Mouse (Mus musculus): ENCODE data around the gene Doc2b. TPM values are rescaled to one million over a fixed set of nuclear protein-coding genes. Genes with fewer than 3 reads are reported as not detected.

Gene Doc2b
- polyA plus RNA-seq, 1 experiment from 2014 or later: not detected

DNA sequence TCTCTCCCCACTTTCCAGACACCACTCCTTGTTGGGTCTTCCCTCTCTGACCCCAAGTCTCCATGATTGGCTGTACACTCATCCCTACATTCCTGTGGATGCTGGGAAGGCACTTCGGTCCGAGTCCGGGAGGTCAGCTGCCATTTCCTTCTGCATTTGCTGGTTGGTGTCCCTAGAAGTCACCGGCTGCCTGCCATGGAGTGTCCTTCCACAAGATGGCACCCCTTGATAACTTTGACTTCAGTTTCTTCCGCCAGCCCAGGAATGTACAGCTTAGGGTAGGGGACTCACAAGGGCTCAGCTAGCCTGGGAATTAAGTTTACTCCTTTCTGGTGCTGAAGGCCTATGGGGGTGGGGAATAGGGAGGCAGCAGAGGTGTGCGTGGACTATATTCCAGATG, 13.9 kb downstream of the Doc2b start:
- Histone ChIP-seq H3K4me2 (ENCODE audit: low read depth, low read length) (no peak overlapping the region), H3K9me3 (ENCODE audit: low read length) (no peaks in the 10 kb centered on the region), H3K9ac (replicated peaks) (no peak overlapping the region), H3K4me3 (ENCODE audit: low read depth, low read length) (no peak overlapping the region), H3K36me3 (replicated peaks; ENCODE audit: insufficient read depth, low read length) (no peaks in the 10 kb centered on the region), H3K27ac (ENCODE audit: low read depth) (no peak overlapping the region), H3K27me3 (ENCODE audit: insufficient read depth, low read length) (no peaks in the 10 kb centered on the region; the same call in 1 of the 2 replicates), H3K4me1 (ENCODE audit: insufficient read depth) (no peaks in the 10 kb centered on the region)
- DNase-seq (peak; percentile 69), ATAC-seq (peak; percentile 50)
- 20% methylated on average over 6 of the region's 6 CpGs for WGBS (ENCODE audit: insufficient replicate concordance)
- peak; percentile 90 for TF ChIP-seq CTCF (IDR thresholded peaks at IDR 0.05; ENCODE audit: low read depth)
- no peak for TF ChIP-seq EP300 (IDR thresholded peaks at IDR 0.05; ENCODE audit: low read depth)

DNA sequence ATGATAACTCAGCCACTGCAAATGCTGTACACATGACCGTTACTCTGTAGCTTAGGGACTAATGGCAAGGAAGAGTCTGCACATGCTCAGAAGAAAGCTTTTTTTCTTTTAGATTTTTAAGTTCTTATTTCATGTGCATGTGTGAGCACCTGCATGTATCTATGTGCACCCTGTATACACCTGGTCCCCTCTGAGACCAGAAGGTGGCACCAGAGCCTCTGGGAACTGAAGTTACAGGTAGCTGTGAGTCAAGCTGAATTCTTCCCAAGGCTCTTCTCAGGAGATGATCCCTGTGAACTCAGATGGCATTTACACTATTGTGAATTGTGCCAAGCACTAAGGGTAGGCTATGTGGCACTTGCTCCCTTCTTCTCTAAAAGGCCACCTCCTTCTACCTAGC, 19.9 kb downstream of the Doc2b start:
- WGBS (ENCODE audit: insufficient replicate concordance): 67% methylated on average over 1 of the region's 1 CpGs
- no peaks in the 10 kb centered on the region for H3K36me3 ChIP-seq (replicated peaks; ENCODE audit: insufficient read depth, low read length)

DNA sequence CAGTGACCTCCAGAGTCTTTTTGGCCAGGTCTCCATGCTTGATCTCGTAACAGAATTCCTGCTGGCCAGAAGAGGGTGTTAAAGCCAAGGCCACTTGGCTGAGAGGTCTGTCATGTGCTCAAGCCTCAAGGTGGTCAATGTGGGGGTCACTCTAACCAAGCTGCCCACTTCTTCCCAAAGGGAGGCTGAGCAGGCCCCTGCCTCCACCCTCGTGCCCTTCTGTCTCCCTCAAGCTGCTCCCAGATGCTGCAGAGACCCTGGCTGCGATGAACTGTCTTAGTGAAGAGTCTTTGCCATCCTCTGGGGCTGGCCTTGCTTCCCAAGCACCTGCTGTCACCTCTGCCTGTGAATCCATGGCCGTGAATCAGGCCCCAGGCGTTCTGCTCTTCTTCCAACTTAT, 23.3 kb downstream of the Doc2b start:
- H3K36me3 ChIP-seq (replicated peaks; ENCODE audit: insufficient read depth, low read length): peaks cover 3% of the 10 kb centered on the region; the same call in 1 of the 2 replicates
- peaks cover 5% of the 10 kb centered on the region; the same call in 1 of the 2 replicates for H3K4me1 ChIP-seq (ENCODE audit: insufficient read depth)
- H3K4me3 ChIP-seq (ENCODE audit: low read depth, low read length): no peak overlapping the region
- no peak overlapping the region for H3K9ac ChIP-seq (replicated peaks)
- ATAC-seq: no peak
- no peaks in the 10 kb centered on the region for H3K27me3 ChIP-seq (ENCODE audit: insufficient read depth, low read length)
- no peak overlapping the region for H3K27ac ChIP-seq (ENCODE audit: low read depth)
- no peak for DNase-seq
- TF ChIP-seq EP300 (IDR thresholded peaks at IDR 0.05; ENCODE audit: low read depth) (no peak), CTCF (IDR thresholded peaks at IDR 0.05; ENCODE audit: low read depth) (no peak)
- 70% methylated on average over 5 of the region's 5 CpGs for WGBS (ENCODE audit: insufficient replicate concordance)
- H3K9me3 ChIP-seq (ENCODE audit: low read length): no peaks in the 10 kb centered on the region
- H3K4me2 ChIP-seq (ENCODE audit: low read depth, low read length): no peak overlapping the region

More for the DNA sequence above, 19.9 kb downstream of the Doc2b start:
- DNase-seq (no peak), ATAC-seq (no peak)
- H3K27me3 ChIP-seq (ENCODE audit: insufficient read depth, low read length): no peaks in the 10 kb centered on the region
- H3K4me3 ChIP-seq (ENCODE audit: low read depth, low read length): no peak overlapping the region
- TF ChIP-seq EP300 (IDR thresholded peaks at IDR 0.05; ENCODE audit: low read depth) (no peak), CTCF (IDR thresholded peaks at IDR 0.05; ENCODE audit: low read depth) (peak; percentile 27; the same call in 1 of the 2 replicates)
- no peaks in the 10 kb centered on the region for H3K4me1 ChIP-seq (ENCODE audit: insufficient read depth)
- no peak overlapping the region for H3K4me2 ChIP-seq (ENCODE audit: low read depth, low read length)
- no peaks in the 10 kb centered on the region for H3K9me3 ChIP-seq (ENCODE audit: low read length)
- H3K27ac ChIP-seq (ENCODE audit: low read depth): no peak overlapping the region
- H3K9ac ChIP-seq (replicated peaks): no peak overlapping the region

DNA sequence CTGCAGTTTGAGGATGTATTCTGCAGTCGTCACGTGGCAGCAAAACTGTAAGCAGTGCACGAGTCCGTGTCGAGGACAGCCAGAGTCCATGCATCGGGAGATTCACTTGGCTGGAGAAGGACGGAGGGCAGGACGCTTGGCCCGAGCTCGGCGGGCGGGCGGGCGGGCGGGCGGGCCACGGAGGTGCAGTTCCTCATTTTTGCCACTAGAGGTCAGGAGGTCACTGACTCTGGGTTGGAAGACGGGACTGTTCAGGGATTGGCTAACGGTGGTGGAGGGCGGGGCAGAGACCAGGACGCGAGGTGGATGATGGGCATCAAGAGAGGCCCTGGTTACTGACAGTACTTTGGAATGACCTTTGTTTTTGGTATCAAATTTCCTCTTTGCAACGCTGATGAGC, 26.6 kb downstream of the Doc2b start:
- Histone ChIP-seq H3K4me2 (ENCODE audit: low read depth, low read length) (peak overlapping the region; percentile 62), H3K27ac (ENCODE audit: low read depth) (no peak overlapping the region), H3K9me3 (ENCODE audit: low read length) (no peaks in the 10 kb centered on the region), H3K4me1 (ENCODE audit: insufficient read depth) (peaks cover 5% of the 10 kb centered on the region; the same call in 1 of the 2 replicates), H3K4me3 (ENCODE audit: low read depth, low read length) (peak overlapping the region; percentile 27; the same call in 1 of the 2 replicates), H3K9ac (replicated peaks) (0 out of 2 replicates have a peak overlapping the region, but pooled peaks have one; percentile 16), H3K27me3 (ENCODE audit: insufficient read depth, low read length) (no peaks in the 10 kb centered on the region), H3K36me3 (replicated peaks; ENCODE audit: insufficient read depth, low read length) (peaks cover 30% of the 10 kb centered on the region)
- WGBS (ENCODE audit: insufficient replicate concordance): under 1% methylated on average over 23 of the region's 23 CpGs
- TF ChIP-seq EP300 (IDR thresholded peaks at IDR 0.05; ENCODE audit: low read depth) (no peak), CTCF (IDR thresholded peaks at IDR 0.05; ENCODE audit: low read depth) (peak; percentile 87)
- DNase-seq (peak; percentile 91), ATAC-seq (peak; percentile 94)

DNA sequence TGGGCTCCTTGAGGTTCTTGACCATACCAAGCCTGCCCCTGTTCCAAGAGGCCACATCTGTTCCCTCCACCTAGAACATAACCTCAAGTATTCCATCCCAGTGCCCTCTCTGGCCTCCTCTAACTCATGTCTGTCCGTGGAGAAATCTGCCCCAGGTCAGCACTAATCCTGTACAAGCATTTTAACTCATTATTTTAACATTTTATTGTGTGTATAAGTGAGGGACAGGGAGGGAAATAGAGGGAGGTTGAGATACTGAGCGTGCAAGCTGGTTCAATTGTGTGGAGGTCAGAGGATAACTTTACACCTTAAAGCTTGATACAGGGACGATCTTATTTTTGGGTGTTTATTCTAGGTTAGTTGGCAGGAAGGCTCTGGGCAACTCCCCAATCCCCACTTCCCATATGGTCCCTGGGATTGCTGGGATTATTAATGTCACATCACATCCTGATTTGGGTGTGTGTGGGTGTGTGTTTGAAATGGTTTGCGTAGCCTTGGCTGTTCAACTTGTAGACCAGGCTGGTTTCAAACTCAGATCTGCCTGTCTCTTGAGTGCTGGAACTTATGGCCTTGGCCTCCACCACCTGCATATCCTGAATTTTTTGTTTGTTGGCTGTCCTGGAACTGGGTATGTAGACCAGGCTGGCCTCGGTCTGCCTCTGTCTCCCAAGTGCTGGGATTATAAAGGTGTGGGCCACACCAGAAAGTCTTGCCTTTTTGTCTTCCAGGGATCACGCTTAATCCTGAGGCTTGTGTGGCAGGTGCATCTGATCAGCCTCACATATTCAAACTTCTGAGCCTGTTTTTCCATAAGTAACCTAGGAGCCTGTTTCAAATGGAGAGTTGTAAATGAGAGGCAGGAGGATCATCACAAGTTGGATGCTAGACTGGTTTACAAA, 27.5 kb downstream of the Doc2b start:
- 58% methylated on average over 6 of the region's 6 CpGs for whole genome bisulfite sequencing (ENCODE audit: insufficient replicate concordance)
- DNase-seq (no peak), ATAC-seq (no peak)
- Histone ChIP-seq H3K27me3 (ENCODE audit: insufficient read depth, low read length) (no peaks in the 10 kb centered on the region), H3K4me2 (ENCODE audit: low read depth, low read length) (peak overlapping the region; percentile 62; the same call in 1 of the 2 replicates), H3K4me3 (ENCODE audit: low read depth, low read length) (0 out of 2 replicates have a peak overlapping the region, but pooled peaks have one; percentile 27), H3K4me1 (ENCODE audit: insufficient read depth) (peaks cover 5% of the 10 kb centered on the region; the same call in 1 of the 2 replicates), H3K36me3 (replicated peaks; ENCODE audit: insufficient read depth, low read length) (peaks cover 38% of the 10 kb centered on the region), H3K9me3 (ENCODE audit: low read length) (no peaks in the 10 kb centered on the region), H3K27ac (ENCODE audit: low read depth) (no peak overlapping the region), H3K9ac (replicated peaks) (no peak overlapping the region)
- no peak for TF ChIP-seq CTCF (IDR thresholded peaks at IDR 0.05; ENCODE audit: low read depth)
- no peak for TF ChIP-seq EP300 (IDR thresholded peaks at IDR 0.05; ENCODE audit: low read depth)

DNA sequence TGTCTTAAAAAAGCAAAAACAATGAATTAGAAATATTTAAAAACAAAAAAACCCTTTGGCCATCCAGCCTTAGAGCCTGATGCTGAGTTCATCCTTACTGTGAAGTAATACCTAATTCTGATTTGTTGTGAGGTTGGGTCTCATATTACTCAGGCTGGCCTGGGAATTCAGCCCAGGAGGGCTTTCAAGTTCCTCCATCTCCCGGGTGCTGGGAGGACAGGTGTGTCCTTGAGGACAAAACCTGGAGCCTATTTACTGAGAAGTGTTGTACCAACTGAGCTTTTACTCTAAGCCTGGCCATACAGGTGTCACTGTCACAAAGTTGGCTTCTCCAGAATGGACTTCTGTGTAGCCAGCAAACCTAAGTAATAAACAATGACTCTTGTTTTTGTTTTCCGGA, 28.8 kb downstream of the Doc2b start:
- Histone ChIP-seq H3K27ac (ENCODE audit: low read depth) (no peak overlapping the region), H3K4me1 (ENCODE audit: insufficient read depth) (peaks cover 5% of the 10 kb centered on the region; the same call in 1 of the 2 replicates), H3K36me3 (replicated peaks; ENCODE audit: insufficient read depth, low read length) (peaks cover 47% of the 10 kb centered on the region), H3K4me3 (ENCODE audit: low read depth, low read length) (no peak overlapping the region), H3K9me3 (ENCODE audit: low read length) (no peaks in the 10 kb centered on the region), H3K27me3 (ENCODE audit: insufficient read depth, low read length) (no peaks in the 10 kb centered on the region), H3K9ac (replicated peaks) (no peak overlapping the region), H3K4me2 (ENCODE audit: low read depth, low read length) (no peak overlapping the region)
- DNase-seq: no peak
- ATAC-seq: no peak
- WGBS (ENCODE audit: insufficient replicate concordance): 77% methylated on average over 2 of the region's 2 CpGs
- TF ChIP-seq EP300 (IDR thresholded peaks at IDR 0.05; ENCODE audit: low read depth) (no peak), CTCF (IDR thresholded peaks at IDR 0.05; ENCODE audit: low read depth) (no peak)

Measured in liver, postnatal 0 days (tissue).